Mouse (Mus musculus): ENCODE measurements at regions not wholly inside any gene's neighbourhood (a gene's known extent, or its start where the extent isn't known, plus 50 kb on each side); places are given as distances from the start of the nearest gene placed in this dataset.

DNA sequence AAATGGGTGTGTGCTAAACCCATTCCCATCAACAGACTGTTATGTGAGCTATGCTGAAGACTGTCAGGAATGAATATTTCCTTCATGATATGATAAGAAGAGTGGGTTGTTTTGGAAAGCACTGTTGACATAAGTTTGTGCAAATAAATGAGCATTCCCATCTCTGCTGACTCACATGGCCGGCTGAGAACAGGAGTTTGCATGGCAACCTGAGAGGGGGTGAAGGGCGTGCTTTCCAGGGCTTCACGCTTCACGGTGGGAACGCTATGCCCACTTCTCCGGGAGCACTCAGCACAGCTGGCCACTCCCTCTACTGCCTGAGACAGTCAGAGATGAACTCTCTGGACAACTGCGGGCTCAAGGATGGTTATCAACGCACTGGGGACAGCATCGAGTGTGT is 348.9 kb upstream of the Slc24a5 start:
- no peak for DNase-seq

- DNase-seq: no peak
Observed at GRCm38 (mm10) chr2:124719820-124720478, 348.0 kb upstream of the Slc24a5 start.

DNA sequence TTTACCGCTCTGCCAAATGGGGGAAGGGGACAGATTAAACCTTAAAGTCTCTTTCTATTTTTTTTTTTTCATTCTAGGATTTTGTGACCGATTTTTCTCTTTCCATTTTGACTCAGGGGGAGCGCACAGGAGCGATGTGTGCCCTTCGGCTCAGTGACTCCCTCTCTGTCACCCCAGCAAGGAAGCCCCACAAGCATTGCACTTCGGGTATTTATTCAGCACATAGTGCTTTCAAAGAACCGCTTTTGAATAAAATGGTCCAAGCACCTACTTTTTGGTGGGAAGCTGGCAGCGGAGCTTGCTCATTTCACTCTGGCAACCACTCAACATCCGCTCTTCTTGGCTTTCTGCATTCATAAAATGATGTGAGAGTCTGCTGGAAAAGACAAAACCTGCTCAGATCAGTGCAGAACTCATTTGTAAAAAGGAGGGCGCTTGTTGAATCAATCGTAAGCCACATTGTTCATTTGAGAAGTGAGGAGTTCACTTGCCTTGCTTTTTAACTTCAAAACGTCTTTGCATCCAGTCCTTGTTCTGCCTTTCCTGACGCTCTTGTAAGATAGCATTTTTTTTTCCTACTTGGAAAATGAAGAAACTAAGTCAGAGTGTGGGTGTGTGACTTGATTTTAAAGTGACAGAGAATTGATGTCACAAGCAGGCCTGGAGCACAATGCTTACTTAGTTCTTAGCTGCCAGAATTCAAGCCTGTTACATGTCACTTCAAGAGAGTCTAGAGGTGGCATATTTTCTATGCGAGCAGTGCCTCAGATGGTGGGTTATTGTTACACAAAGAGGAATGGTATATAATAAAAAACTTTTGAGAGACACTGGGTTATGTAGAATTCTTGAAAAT is 347.1 kb upstream of the Slc24a5 start:
- no peak for DNase-seq

GRCm38 (mm10) chr2:124724171-124724570 is 343.8 kb upstream of the Slc24a5 start:
- DNase-seq: no peak

DNA sequence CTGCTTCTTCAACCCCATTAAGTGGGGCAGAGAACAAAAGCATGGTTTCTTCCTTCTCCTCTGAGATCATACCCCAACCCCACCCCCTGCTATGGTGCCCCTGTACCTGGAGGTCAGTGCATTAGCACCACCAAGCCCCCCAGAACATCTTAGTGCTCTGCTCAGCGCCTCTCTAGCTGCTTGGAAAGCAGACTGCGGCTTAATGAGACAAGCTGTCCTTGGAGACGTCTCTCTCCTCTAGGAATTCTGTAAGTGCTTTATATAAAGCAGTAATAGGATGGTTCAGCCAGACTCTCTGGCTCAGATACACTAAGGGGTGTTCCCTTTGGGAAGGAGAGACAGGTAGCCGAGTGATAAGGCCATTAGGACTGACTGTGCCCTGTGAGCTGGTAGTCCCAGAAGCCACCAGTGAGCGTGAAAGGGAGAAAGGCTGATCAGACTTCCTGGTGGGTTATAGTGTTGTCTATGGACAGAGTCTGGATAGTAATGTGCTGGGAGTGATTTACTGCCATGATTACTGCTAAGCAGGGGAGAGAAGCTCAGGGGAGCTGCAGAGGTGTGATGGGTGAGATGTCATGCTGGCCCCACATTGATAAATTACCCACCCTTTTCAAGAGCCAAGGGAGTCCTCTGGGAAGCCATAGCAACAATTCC is 343.0 kb upstream of the Slc24a5 start:
- no peak for DNase-seq

DNA sequence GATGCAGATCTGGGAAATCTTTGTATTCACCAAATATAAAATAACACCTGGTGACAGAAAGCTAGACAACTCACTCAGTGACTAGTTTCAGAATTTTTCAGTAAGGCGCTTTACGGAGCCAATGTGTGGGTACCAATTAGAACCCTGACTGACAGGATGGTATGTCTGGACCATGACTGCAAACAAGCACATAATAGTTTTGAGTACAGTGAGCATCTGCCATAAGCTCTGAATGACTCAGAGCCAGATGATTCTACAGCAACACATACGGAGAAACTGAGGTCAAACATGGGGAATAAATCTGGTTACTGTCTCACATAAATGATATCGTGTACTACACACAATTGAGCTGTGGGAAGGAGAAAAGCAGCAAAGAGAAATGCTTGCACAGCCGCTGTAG is 339.9 kb upstream of the Slc24a5 start:
- DNase-seq: no peak

DNA sequence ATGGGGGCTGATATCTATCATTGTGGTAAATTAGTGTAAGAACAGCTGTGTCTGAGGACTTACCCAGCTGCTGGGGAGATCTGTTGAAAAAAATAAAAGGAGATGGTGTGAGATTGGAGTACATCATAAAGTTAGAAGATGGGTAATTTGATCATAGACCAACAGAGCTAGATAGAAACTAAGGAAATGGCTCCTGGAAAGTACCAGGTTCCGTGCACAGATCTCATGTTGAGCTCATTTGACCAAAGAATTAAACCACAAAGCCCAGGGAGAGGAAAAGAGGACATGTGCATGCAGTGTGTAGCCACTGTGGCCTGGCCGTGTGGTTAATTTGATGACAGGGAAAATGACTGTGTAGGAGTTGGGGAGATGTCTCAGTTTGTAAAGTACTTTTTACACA is 335.3 kb upstream of the Slc24a5 start:
- DNase-seq: no peak

DNA sequence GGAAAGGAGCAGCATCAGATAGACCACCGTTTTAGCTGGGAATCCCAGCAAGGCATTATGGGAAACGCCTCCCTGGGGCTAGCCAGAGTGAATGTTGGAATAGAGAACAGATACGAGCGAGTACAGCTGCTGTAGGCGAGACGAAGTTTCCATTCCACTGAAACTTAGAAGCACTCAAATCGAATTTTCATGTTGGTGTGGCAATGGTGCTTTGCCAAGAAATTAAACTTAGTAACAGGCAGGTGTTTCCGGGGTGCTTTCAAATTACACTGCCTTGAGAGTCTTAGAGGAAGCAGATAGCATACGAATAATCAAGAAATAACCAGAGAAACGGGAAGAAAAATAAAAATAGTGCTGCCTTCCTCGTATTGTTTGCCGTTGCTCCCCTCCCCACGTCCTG is 327.1 kb upstream of the Slc24a5 start:
- DNase-seq: no peak

GRCm38 (mm10) chr2:124742964-124743363 is 325.0 kb upstream of the Slc24a5 start:
- no peak for DNase-seq

DNA sequence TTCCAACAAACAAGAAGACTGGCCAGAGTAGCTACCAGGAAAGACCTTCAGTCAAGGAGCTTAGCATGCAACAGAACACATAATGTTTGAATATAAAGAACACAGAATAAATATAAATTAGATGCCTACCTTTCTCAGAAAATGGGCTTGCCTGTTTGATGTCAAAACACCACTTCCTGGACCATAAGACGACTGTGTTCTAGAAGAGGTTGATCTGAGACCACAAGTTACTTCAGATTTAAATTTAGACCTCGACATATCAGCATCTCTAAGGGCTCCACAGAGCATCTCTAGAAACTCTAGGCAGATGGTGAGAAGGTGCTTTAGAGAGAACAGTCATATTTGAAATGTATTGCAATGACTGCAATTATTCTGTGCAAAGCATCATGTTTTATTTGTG is 322.9 kb upstream of the Slc24a5 start:
- no peak for DNase-seq

DNA sequence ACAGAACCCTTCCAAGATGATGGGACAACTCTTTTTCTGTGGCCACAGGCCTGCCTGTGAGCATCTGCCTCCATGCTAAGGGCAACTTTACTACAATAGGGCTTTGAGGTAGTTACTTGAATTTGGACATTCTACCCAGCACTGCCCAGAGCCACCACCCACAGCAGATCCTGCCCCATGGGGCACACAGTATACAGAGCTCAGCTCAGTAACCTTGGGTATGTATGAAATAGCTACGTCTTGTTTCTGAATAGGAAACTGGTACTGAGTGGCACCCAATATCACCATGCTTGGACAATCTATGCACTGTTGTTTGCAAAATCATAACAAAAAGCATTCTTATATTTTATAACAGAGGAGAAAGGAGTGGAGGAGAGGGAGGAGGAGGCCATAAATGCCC is 320.8 kb upstream of the Slc24a5 start:
- DNase-seq: no peak

DNA sequence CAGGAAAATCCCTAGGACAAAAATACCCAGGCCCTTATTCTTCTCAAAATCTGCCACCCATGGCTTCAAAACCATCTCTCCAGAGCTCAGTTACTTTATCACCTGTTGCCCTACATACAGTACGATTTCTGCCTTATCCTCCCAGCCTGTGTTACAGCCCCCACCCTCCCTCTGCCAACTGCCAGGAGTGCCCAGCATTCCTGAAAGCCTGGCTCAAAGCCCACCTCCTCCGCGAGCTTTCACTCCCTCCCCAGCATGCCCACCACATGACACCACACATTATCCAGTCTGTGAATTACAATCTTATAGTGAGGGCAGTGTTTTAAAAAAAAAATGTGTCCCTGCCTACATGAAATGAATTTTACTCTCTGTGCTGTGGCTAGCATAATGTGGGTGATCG is 320.3 kb upstream of the Slc24a5 start:
- no peak for DNase-seq

GRCm38 (mm10) chr2:124751832-124752231 is 316.1 kb upstream of the Slc24a5 start:
- DNase-seq: no peak

DNA sequence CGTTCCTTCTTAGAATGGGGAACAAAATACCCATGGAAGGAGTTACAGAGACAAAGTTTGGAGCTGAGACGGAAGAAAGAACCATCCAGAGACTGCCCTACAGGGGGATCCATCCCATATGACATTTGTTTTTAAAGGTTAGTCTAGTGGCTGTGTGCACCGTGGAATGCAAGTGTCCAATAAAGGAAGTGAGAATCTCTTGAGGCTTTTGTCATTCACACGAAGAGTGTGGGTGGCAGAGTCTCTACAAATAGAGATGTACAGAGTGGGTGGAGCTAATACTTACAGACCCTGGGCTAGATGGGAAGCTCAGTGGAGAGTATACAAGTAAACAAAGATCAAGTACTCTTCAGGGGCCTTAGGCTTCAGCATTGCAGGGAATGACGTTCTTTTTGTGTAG is 314.2 kb upstream of the Slc24a5 start:
- no peak for DNase-seq

GRCm38 (mm10) chr2:124755244-124755643 is 312.7 kb upstream of the Slc24a5 start:
- no peak for DNase-seq

- no peak for DNase-seq
Observed at GRCm38 (mm10) chr2:124758992-124759391, 308.9 kb upstream of the Slc24a5 start.

DNA sequence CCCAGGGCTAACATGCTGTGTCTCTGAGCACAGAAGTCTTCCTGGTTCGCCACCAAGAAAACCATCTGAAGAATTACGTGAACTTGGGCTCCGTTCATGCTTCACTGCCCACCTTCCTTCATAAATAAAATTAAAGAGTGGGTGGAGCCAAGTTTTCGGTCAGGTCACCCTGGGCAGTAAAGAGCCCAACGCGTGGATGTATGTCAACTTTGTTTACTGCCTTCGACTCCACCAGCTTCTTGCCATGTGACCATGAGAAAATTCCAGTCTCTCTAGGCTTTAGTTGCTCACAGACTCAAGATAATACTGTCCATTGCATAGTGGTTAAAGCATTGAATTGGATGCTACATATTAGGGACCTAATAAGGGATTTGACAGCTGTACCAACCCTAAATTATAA is 304.3 kb upstream of the Slc24a5 start:
- no peak for DNase-seq

DNA sequence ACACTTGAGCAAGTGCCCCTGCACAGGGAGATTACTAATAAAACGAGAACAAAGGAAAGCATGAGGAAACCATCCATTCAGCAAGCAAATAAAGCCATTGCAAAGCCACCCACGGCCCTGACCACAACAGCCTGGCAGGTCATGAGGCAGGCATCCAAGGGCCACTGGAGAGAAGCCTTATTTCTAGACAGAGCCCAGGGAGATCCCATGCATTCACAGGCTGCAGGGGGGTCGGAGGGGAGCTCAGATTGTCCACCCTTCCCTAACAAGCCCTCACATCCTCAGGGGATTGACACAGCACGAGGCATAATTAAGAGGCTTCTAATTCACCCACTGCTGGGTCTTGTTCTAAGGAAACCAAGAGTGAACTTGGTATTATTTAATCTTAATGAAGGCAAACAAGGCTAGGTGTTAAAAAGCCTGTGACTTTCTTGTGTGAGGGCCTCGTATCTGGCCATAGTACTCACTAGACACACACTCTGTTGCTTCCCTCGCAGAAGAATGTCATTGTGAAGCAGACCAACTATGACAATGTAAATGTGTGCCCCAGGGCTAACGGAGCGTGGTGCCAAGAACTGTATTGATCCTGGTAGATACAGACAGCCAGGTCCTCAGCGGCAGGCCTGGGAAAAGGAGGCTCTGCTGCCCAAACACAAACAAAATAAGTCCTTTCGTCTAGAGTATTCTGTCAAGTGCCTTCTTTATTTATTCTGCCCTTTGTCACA is 303.6 kb upstream of the Slc24a5 start:
- DNase-seq: no peak

GRCm38 (mm10) chr2:124769267-124769967 is 298.5 kb upstream of the Slc24a5 start:
- DNase-seq: peak; percentile 14

DNA sequence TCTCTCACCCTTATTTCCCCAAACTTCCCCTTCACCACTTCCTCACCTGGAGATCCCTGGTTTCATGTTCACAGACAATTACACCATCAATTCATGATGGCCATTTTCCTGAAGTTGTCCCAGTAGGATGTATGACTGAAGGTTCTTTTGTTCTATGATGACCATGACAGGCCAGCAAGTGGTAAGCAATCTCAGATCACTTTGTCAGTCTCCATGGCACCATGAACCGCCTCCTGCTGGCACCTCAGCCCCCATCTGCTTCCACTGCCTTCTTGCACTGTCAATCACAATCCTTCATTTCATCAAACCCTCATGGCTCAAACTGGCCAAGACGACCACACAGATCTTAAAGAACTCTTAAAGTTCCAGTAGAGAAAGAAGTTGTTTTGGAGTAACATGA is 297.9 kb upstream of the Slc24a5 start:
- DNase-seq: no peak

GRCm38 (mm10) chr2:124772055-124772708 is 295.7 kb upstream of the Slc24a5 start:
- DNase-seq: no peak

DNA sequence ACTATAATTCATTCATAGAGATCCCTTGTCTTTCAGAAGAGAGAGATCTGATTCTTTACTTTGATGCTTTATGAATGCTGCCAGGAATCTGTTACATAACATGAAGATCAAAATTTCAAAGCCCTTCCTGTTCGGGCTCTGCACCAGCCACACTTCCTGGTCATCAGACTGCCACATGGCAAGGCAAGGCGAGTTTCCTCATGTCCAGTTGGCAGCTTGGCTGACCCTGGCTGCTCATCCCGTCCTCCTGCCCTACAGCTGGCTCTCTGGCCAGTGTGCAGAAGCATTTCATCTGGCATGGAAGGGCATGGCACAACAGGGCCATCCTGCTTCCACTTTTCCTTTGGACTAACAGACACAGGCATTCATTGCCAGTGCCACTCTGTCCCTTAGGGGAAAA is 292.2 kb upstream of the Slc24a5 start:
- DNase-seq: peak; percentile 48 to 64
